Mouse (Mus musculus): ENCODE measurements around the gene Evi5l. TPM values are rescaled to one million over a fixed set of nuclear protein-coding genes. Genes with fewer than 3 reads are reported as not detected.
"Not testable (repeated sequence)": the region's sequence is repeated elsewhere in the genome, so short reads cannot be mapped to it uniquely, and the experiment has no call there.

The Evi5l gene
- polyA plus RNA-seq, 1 experiment from 2014 or later, result 20.8 TPM

GRCm38 (mm10) chr8:4252116-4252760 lies 85.9 kb downstream of the Evi5l start:
- WGBS, result 44% methylated on average over 8 of the region's 8 CpGs
- H3K4me3 ChIP-seq (ENCODE audit: low read depth, low read length), result peak overlapping the region; percentile 56
- peak overlapping the region; percentile 74 for H3K27ac ChIP-seq (ENCODE audit: low read length)
- no peak for ATAC-seq (ENCODE audit: insufficient number of reproducible peaks, insufficient read depth, low FRiP score, low read depth)
- peaks cover 17% of the 10 kb centered on the region; the same call in 1 of the 2 replicates for H3K4me1 ChIP-seq (ENCODE audit: control insufficient read depth, insufficient read depth, low read length)
- peaks cover 42% of the 10 kb centered on the region for H3K36me3 ChIP-seq (ENCODE audit: control insufficient read depth, insufficient read depth, low read length)
- H3K9ac ChIP-seq (replicated peaks; ENCODE audit: low read depth, low read length), result peak overlapping the region; percentile 61
- no peaks in the 10 kb centered on the region for H3K9me3 ChIP-seq (ENCODE audit: control insufficient read depth, low read depth, low read length)
- peak overlapping the region; percentile 67 for H3K4me2 ChIP-seq (replicated peaks; ENCODE audit: low read depth, low read length)
- no peaks in the 10 kb centered on the region for H3K27me3 ChIP-seq (ENCODE audit: control insufficient read depth, insufficient read depth, low read length)

GRCm38 (mm10) chr8:4252934-4253841 lies 86.8 kb downstream of the Evi5l start, which contains the start of gene Snapc2:
Gene Snapc2, plus strand, starts transcription at chr8:4253080.
- peaks cover 22% of the 10 kb centered on the region; the same call in 1 of the 2 replicates for H3K4me1 ChIP-seq (ENCODE audit: control insufficient read depth, insufficient read depth, low read length)

GRCm38 (mm10) chr8:4254001-4254400 lies 87.6 kb downstream of the Evi5l start:
- Histone ChIP-seq H3K4me3 (ENCODE audit: low read depth, low read length) (peak overlapping the region; percentile 56), H3K27ac (ENCODE audit: low read length) (peak overlapping the region; percentile 55; the same call in 1 of the 2 replicates), H3K36me3 (ENCODE audit: control insufficient read depth, insufficient read depth, low read length) (peaks cover 31% of the 10 kb centered on the region), H3K27me3 (ENCODE audit: control insufficient read depth, insufficient read depth, low read length) (no peaks in the 10 kb centered on the region), H3K9me3 (ENCODE audit: control insufficient read depth, low read depth, low read length) (no peaks in the 10 kb centered on the region), H3K4me1 (ENCODE audit: control insufficient read depth, insufficient read depth, low read length) (peaks cover 22% of the 10 kb centered on the region; the same call in 1 of the 2 replicates), H3K4me2 (replicated peaks; ENCODE audit: low read depth, low read length) (peak overlapping the region; percentile 67), H3K9ac (replicated peaks; ENCODE audit: low read depth, low read length) (no peak overlapping the region)
- ATAC-seq (ENCODE audit: insufficient number of reproducible peaks, insufficient read depth, low FRiP score, low read depth), result no peak
- 66% methylated on average over 6 of the region's 6 CpGs for WGBS

More at GRCm38 (mm10) chr8:4252934-4253841, 86.8 kb downstream of the Evi5l start, which contains the start of gene Snapc2:
- Histone ChIP-seq H3K36me3 (ENCODE audit: control insufficient read depth, insufficient read depth, low read length) (peaks cover 32% of the 10 kb centered on the region), H3K4me3 (ENCODE audit: low read depth, low read length) (peak within 1 kb of the TSS; percentile 56), H3K4me2 (replicated peaks; ENCODE audit: low read depth, low read length) (peak within 1 kb of the TSS; percentile 67), H3K27me3 (ENCODE audit: control insufficient read depth, insufficient read depth, low read length) (no peaks in the 10 kb centered on the region), H3K9me3 (ENCODE audit: control insufficient read depth, low read depth, low read length) (no peaks in the 10 kb centered on the region), H3K27ac (ENCODE audit: low read length) (peak within 1 kb of the TSS; percentile 74), H3K9ac (replicated peaks; ENCODE audit: low read depth, low read length) (peak within 1 kb of the TSS; percentile 61)
- ATAC-seq (ENCODE audit: insufficient number of reproducible peaks, insufficient read depth, low FRiP score, low read depth), result peak; percentile 90
- WGBS, result under 1% methylated on average over 69 of the region's 69 CpGs

- WGBS, result 83% methylated on average over 7 of the region's 7 CpGs
- H3K9me3 ChIP-seq (ENCODE audit: control insufficient read depth, low read depth, low read length); ATAC-seq (ENCODE audit: insufficient number of reproducible peaks, insufficient read depth, low FRiP score, low read depth); H3K4me3 ChIP-seq (ENCODE audit: low read depth, low read length); H3K27ac ChIP-seq (ENCODE audit: low read length); H3K4me2 ChIP-seq (replicated peaks; ENCODE audit: low read depth, low read length); H3K9ac ChIP-seq (replicated peaks; ENCODE audit: low read depth, low read length); H3K27me3 ChIP-seq (ENCODE audit: control insufficient read depth, insufficient read depth, low read length): not testable (repeated sequence)
- H3K4me1 ChIP-seq (ENCODE audit: control insufficient read depth, insufficient read depth, low read length), result peaks cover 27% of the 10 kb centered on the region; the same call in 1 of the 2 replicates
- H3K36me3 ChIP-seq (ENCODE audit: control insufficient read depth, insufficient read depth, low read length), result peaks cover 31% of the 10 kb centered on the region
These were observed 89.1 kb downstream of the Evi5l start for GRCm38 (mm10) chr8:4255471-4255870.

GRCm38 (mm10) chr8:4256911-4257310 lies 90.5 kb downstream of the Evi5l start:
- H3K9ac ChIP-seq (replicated peaks; ENCODE audit: low read depth, low read length), result no peak overlapping the region
- peaks cover 24% of the 10 kb centered on the region; the same call in 1 of the 2 replicates for H3K4me1 ChIP-seq (ENCODE audit: control insufficient read depth, insufficient read depth, low read length)
- H3K27me3 ChIP-seq (ENCODE audit: control insufficient read depth, insufficient read depth, low read length), result no peaks in the 10 kb centered on the region
- no peaks in the 10 kb centered on the region for H3K9me3 ChIP-seq (ENCODE audit: control insufficient read depth, low read depth, low read length)
- no peak overlapping the region for H3K4me3 ChIP-seq (ENCODE audit: low read depth, low read length)
- peaks cover 38% of the 10 kb centered on the region for H3K36me3 ChIP-seq (ENCODE audit: control insufficient read depth, insufficient read depth, low read length)
- peak overlapping the region; percentile 72; the same call in 1 of the 2 replicates for H3K27ac ChIP-seq (ENCODE audit: low read length)
- 64% methylated on average over 4 of the region's 4 CpGs for WGBS
- no peak for ATAC-seq (ENCODE audit: insufficient number of reproducible peaks, insufficient read depth, low FRiP score, low read depth)
- peak overlapping the region; percentile 76; the same call in 1 of the 2 replicates for H3K4me2 ChIP-seq (replicated peaks; ENCODE audit: low read depth, low read length)

GRCm38 (mm10) chr8:4257350-4257749 lies 91.0 kb downstream of the Evi5l start:
- peak overlapping the region; percentile 76; the same call in 1 of the 2 replicates for H3K4me3 ChIP-seq (ENCODE audit: low read depth, low read length)
- 78% methylated on average over 4 of the region's 4 CpGs for WGBS
- ATAC-seq (ENCODE audit: insufficient number of reproducible peaks, insufficient read depth, low FRiP score, low read depth), result no peak
- H3K27ac ChIP-seq (ENCODE audit: low read length), result no peak overlapping the region
- H3K9me3 ChIP-seq (ENCODE audit: control insufficient read depth, low read depth, low read length), result no peaks in the 10 kb centered on the region
- peaks cover 22% of the 10 kb centered on the region; the same call in 1 of the 2 replicates for H3K4me1 ChIP-seq (ENCODE audit: control insufficient read depth, insufficient read depth, low read length)
- no peak overlapping the region for H3K9ac ChIP-seq (replicated peaks; ENCODE audit: low read depth, low read length)
- H3K36me3 ChIP-seq (ENCODE audit: control insufficient read depth, insufficient read depth, low read length), result peaks cover 42% of the 10 kb centered on the region
- peak overlapping the region; percentile 76 for H3K4me2 ChIP-seq (replicated peaks; ENCODE audit: low read depth, low read length)
- H3K27me3 ChIP-seq (ENCODE audit: control insufficient read depth, insufficient read depth, low read length), result no peaks in the 10 kb centered on the region

GRCm38 (mm10) chr8:4258233-4258632 lies 91.9 kb downstream of the Evi5l start:
- Histone ChIP-seq H3K9ac (replicated peaks; ENCODE audit: low read depth, low read length) (peak overlapping the region; percentile 73), H3K36me3 (ENCODE audit: control insufficient read depth, insufficient read depth, low read length) (peaks cover 50% of the 10 kb centered on the region), H3K27ac (ENCODE audit: low read length) (peak overlapping the region; percentile 84; the same call in 1 of the 2 replicates), H3K9me3 (ENCODE audit: control insufficient read depth, low read depth, low read length) (no peaks in the 10 kb centered on the region), H3K4me1 (ENCODE audit: control insufficient read depth, insufficient read depth, low read length) (peaks cover 20% of the 10 kb centered on the region; the same call in 1 of the 2 replicates), H3K27me3 (ENCODE audit: control insufficient read depth, insufficient read depth, low read length) (no peaks in the 10 kb centered on the region), H3K4me2 (replicated peaks; ENCODE audit: low read depth, low read length) (peak overlapping the region; percentile 76), H3K4me3 (ENCODE audit: low read depth, low read length) (peak overlapping the region; percentile 76)
- 2% methylated on average over 35 of the region's 35 CpGs for WGBS
- peak; percentile 59; the same call in 1 of the 2 replicates for ATAC-seq (ENCODE audit: insufficient number of reproducible peaks, insufficient read depth, low FRiP score, low read depth)

- Histone ChIP-seq H3K36me3 (ENCODE audit: control insufficient read depth, insufficient read depth, low read length) (peaks cover 55% of the 10 kb centered on the region), H3K4me3 (ENCODE audit: low read depth, low read length) (peak overlapping the region; percentile 76), H3K4me2 (replicated peaks; ENCODE audit: low read depth, low read length) (peak overlapping the region; percentile 76), H3K9ac (replicated peaks; ENCODE audit: low read depth, low read length) (peak overlapping the region; percentile 73), H3K27me3 (ENCODE audit: control insufficient read depth, insufficient read depth, low read length) (no peaks in the 10 kb centered on the region), H3K4me1 (ENCODE audit: control insufficient read depth, insufficient read depth, low read length) (peaks cover 18% of the 10 kb centered on the region; the same call in 1 of the 2 replicates), H3K27ac (ENCODE audit: low read length) (peak overlapping the region; percentile 84), H3K9me3 (ENCODE audit: control insufficient read depth, low read depth, low read length) (no peaks in the 10 kb centered on the region)
- under 1% methylated on average over 31 of the region's 32 CpGs for WGBS
- ATAC-seq (ENCODE audit: insufficient number of reproducible peaks, insufficient read depth, low FRiP score, low read depth), result peak; percentile 68
These were observed 92.3 kb downstream of the Evi5l start for GRCm38 (mm10) chr8:4258678-4259077.
